Mouse (Mus musculus): Measurements from ENCODE around the gene Col16a1. TPM values are rescaled to one million over a fixed set of nuclear protein-coding genes. Genes with fewer than 3 reads are reported as not detected.

Gene Col16a1
- total and polyA plus RNA-seq, 3 experiments, result 0.25 to 0.50 TPM; not detected in 1

DNA sequence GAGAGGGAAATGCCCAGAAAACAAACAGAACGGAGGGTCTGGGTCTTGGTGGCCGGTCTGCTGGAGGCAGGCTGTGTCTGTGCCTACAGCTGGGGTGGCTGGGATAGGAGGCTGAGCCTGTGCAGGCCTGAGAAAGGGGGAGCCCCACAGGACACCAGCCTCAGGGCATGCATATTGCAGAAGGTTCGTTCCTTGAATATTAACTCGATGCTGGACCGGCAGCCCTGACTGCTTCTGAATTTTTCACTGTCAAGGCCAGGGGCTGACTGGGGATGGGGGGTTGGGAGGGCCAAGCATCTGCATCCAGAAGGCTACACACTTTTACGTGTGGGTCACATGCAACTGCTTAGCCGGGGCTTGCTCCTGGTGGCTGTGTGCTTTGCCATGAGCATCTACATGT is 14.1 kb upstream of the Col16a1 start:
- no peak for DNase-seq (ENCODE audit: low read depth, low spot score)
- Histone ChIP-seq H3K4me1 (ENCODE audit: control insufficient read depth in 1 of 2, insufficient read depth in 2 of 2, low read length in 2 of 2) (no peaks in the 10 kb centered on the region), H3K27ac (ENCODE audit: control insufficient read depth, low read depth, low read length) (no peak overlapping the region), H3K4me3 (ENCODE audit: control insufficient read depth in 1 of 2, insufficient read depth in 1 of 2, low read depth in 2 of 2, low read length in 2 of 2) (no peak overlapping the region), H3K9ac (ENCODE audit: control insufficient read depth, low read depth, low read length, poor library complexity, severe bottlenecking) (no peak overlapping the region), H3K9me3 (replicated peaks; ENCODE audit: insufficient read depth, low read length) (no peaks in the 10 kb centered on the region), H3K36me3 (ENCODE audit: control insufficient read depth in 1 of 2, insufficient read depth in 2 of 2, low read length in 2 of 2) (no peaks in the 10 kb centered on the region), H3K79me2 (ENCODE audit: control insufficient read depth, insufficient read depth, low read length, poor library complexity) (no peaks in the 10 kb centered on the region), H3K27me3 (ENCODE audit: control insufficient read depth in 1 of 2, insufficient read depth in 2 of 2, low read length in 2 of 2) (no peaks in the 10 kb centered on the region; a peak in 1 of 4 replicates)
- TF ChIP-seq CHD1 (IDR thresholded peaks at IDR 0.05; ENCODE audit: low read depth, low read length) (no peak), ZNF384 (IDR thresholded peaks at IDR 0.05; ENCODE audit: low read depth, low read length) (no peak), MAFK (IDR thresholded peaks at IDR 0.05; ENCODE audit: borderline replicate concordance, low read depth, low read length) (no peak), KAT2A (conservative IDR thresholded peaks at IDR 0.05; ENCODE audit: low read depth, low read length) (no peak), UBTF (IDR thresholded peaks at IDR 0.05; ENCODE audit: borderline replicate concordance, insufficient read depth, low read depth, low read length) (no peak), GATA1 (IDR thresholded peaks at IDR 0.05; ENCODE audit: low read depth, low read length) (no peak), ZKSCAN1 (IDR thresholded peaks at IDR 0.05; ENCODE audit: low read depth, low read length) (no peak), MYB (IDR thresholded peaks at IDR 0.05; ENCODE audit: low read depth, low read length) (no peak)

DNA sequence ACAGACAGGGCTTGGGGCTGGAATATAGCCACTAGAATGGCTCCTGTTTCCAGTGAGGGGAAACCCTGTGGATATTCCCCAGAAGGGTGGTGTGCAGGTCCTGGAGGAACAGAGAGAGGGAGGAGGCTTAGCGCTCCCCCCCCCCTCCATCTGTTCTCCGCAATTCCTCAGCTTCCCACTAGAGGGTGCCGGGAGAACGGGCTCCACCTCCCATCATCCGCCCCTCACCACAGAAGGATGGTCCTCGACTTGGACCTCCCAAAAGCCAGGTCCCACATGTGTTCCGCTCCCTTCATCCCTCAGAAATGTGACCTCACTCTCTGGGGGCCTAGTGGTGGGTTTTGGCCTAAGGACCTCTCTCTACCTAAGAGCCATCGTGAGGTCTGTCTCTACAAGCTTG is 11.5 kb upstream of the Col16a1 start:
- Histone ChIP-seq H3K4me1 (ENCODE audit: control insufficient read depth in 1 of 2, insufficient read depth in 2 of 2, low read length in 2 of 2) (no peaks in the 10 kb centered on the region), H3K79me2 (ENCODE audit: control insufficient read depth, insufficient read depth, low read length, poor library complexity) (no peaks in the 10 kb centered on the region), H3K4me3 (ENCODE audit: control insufficient read depth in 1 of 2, insufficient read depth in 1 of 2, low read depth in 2 of 2, low read length in 2 of 2) (no peak overlapping the region), H3K27ac (ENCODE audit: control insufficient read depth, low read depth, low read length) (no peak overlapping the region), H3K9me3 (replicated peaks; ENCODE audit: insufficient read depth, low read length) (no peaks in the 10 kb centered on the region), H3K27me3 (ENCODE audit: control insufficient read depth in 1 of 2, insufficient read depth in 2 of 2, low read length in 2 of 2) (peaks cover 0 to 3% of the 10 kb centered on the region in 2 experiments; a peak in 1 of 4 replicates), H3K9ac (ENCODE audit: control insufficient read depth, low read depth, low read length, poor library complexity, severe bottlenecking) (no peak overlapping the region), H3K36me3 (ENCODE audit: control insufficient read depth in 1 of 2, insufficient read depth in 2 of 2, low read length in 2 of 2) (no peaks in the 10 kb centered on the region)
- TF ChIP-seq RAD21 (IDR thresholded peaks at IDR 0.05; ENCODE audit: low read depth, low read length) (peak; percentile 22), MXI1 (IDR thresholded peaks at IDR 0.05; ENCODE audit: low read depth, low read length) (no peak), SMC3 (IDR thresholded peaks at IDR 0.05; ENCODE audit: low read depth, low read length) (peak; percentile 45; the same call in 1 of the 2 replicates), CTCF (IDR thresholded peaks at IDR 0.05 in 2 of 3, conservative IDR thresholded peaks at IDR 0.05 in 1 of 3; ENCODE audit: control insufficient read depth in 1 of 3, insufficient read depth in 1 of 3, low read depth in 2 of 3, low read length in 3 of 3, poor library complexity in 1 of 3, severe bottlenecking in 1 of 3) (peak; percentile 43 to 60 (median 51); a peak in 5 of 6 replicates), TBP (IDR thresholded peaks at IDR 0.05; ENCODE audit: low read depth, low read length) (no peak)
- DNase-seq (ENCODE audit: low read depth, low spot score), result peak; percentile 6

DNA sequence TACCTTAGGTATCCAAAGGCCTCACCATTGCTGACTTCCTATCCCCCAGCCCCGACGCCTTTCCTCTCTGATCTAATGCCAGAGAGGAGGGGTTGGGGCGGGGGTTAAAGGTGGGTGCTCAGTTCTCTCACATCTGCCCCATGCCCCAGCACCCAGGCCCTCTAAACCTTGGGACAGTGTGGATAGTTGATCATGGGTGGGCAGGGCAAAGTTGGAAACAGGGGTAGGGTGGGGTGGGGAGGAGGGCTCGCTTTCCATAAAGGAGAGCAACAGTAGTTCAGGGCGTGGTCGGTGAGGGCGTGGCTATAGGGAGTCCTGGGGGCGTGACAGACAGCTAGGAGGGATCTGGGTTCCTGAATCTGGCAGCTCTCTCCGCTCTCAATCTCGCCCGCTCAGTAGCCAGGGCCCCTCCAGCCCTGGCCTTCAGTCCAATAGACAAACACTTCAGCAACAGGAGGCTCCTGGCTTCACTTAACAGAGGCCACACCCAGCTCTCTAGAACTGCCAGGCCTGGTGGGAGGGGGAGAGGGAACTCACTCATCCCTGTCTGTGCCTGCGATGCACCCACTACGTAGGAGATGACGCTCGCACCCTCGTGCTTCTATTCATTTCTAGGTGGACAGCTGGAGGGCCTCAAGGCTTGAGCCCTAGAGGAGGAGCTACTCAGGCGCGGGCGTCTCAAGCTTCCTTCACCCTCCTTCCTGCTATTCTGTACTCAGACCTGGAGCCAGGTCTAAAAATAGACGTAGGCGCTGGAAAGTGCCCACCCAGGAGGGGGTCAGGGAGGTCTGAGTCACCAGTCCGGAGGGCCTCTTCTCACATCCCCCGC is 10.9 kb upstream of the Col16a1 start:
- peaks cover 0 to 6% of the 10 kb centered on the region in 2 experiments; a peak in 2 of 4 replicates for H3K27me3 ChIP-seq (ENCODE audit: control insufficient read depth in 1 of 2, insufficient read depth in 2 of 2, low read length in 2 of 2)
- H3K9me3 ChIP-seq (replicated peaks; ENCODE audit: insufficient read depth, low read length), result no peaks in the 10 kb centered on the region
- H3K79me2 ChIP-seq (ENCODE audit: control insufficient read depth, insufficient read depth, low read length, poor library complexity), result no peaks in the 10 kb centered on the region
- DNase-seq (ENCODE audit: low read depth, low spot score), result no peak
- H3K9ac ChIP-seq (ENCODE audit: control insufficient read depth, low read depth, low read length, poor library complexity, severe bottlenecking), result no peak overlapping the region
- H3K36me3 ChIP-seq (ENCODE audit: control insufficient read depth in 1 of 2, insufficient read depth in 2 of 2, low read length in 2 of 2), result no peaks in the 10 kb centered on the region
- no peak overlapping the region for H3K4me3 ChIP-seq (ENCODE audit: control insufficient read depth in 1 of 2, insufficient read depth in 1 of 2, low read depth in 2 of 2, low read length in 2 of 2)
- no peak for TF ChIP-seq GABPA (IDR thresholded peaks at IDR 0.05; ENCODE audit: low read depth, low read length)
- no peak for TF ChIP-seq SIN3A (IDR thresholded peaks at IDR 0.05; ENCODE audit: low read length)
- no peak for TF ChIP-seq USF2 (IDR thresholded peaks at IDR 0.05; ENCODE audit: borderline replicate concordance in 1 of 2, insufficient read depth in 1 of 2, low read depth in 1 of 2, low read length in 2 of 2)
- no peak for TF ChIP-seq POLR2A (IDR thresholded peaks at IDR 0.05; ENCODE audit: control insufficient read depth in 1 of 2, insufficient read depth in 1 of 2, low read depth in 1 of 2, low read length in 2 of 2, poor library complexity in 1 of 2)
- no peak for TF ChIP-seq TAL1 (IDR thresholded peaks at IDR 0.05; ENCODE audit: low read length)
- no peak for TF ChIP-seq POLR2AphosphoS5 (IDR thresholded peaks at IDR 0.05; ENCODE audit: borderline replicate concordance, low read depth, low read length)
- no peak for TF ChIP-seq CTCF (IDR thresholded peaks at IDR 0.05 in 2 of 3, conservative IDR thresholded peaks at IDR 0.05 in 1 of 3; ENCODE audit: control insufficient read depth in 1 of 3, insufficient read depth in 1 of 3, low read depth in 2 of 3, low read length in 3 of 3, poor library complexity in 1 of 3, severe bottlenecking in 1 of 3)
- no peak for TF ChIP-seq ETS1 (IDR thresholded peaks at IDR 0.05; ENCODE audit: low read depth, low read length)
- TF ChIP-seq MYC (IDR thresholded peaks at IDR 0.05; ENCODE audit: low read depth, low read length), result no peak
- no peak for TF ChIP-seq ZMIZ1 (IDR thresholded peaks at IDR 0.05; ENCODE audit: low read depth, low read length)
- no peak for TF ChIP-seq RAD21 (IDR thresholded peaks at IDR 0.05; ENCODE audit: low read depth, low read length)
- no peak for TF ChIP-seq ELF1 (IDR thresholded peaks at IDR 0.05; ENCODE audit: low read depth, low read length)
- no peak overlapping the region for H3K27ac ChIP-seq (ENCODE audit: control insufficient read depth, low read depth, low read length)
- no peaks in the 10 kb centered on the region for H3K4me1 ChIP-seq (ENCODE audit: control insufficient read depth in 1 of 2, insufficient read depth in 2 of 2, low read length in 2 of 2)
